Mouse (Mus musculus): Measurements from ENCODE around the gene Papss1.

DNA sequence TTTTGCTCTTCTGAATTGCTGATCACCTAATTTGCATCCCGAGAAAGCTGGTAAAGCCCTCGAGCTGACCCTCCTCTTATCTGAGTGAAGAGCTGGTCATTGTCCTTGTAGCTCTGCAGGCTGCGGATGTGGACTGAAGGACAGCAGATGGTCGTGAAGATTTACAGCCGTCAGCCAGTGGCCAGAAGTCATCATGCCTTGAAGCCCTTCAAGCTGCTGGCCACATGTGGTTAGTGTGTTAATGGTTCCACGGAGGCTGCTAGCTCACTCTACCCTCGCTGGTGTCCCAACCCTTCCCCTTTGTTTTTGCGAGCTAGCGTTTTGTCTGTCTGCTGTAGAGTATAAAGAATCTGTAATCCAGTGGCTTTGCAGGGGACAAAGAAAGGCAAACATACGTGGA lies 73.1 kb downstream of the Papss1 start:
- TF ChIP-seq CTCF (IDR thresholded peaks at IDR 0.05) (no peak), EP300 (IDR thresholded peaks at IDR 0.05) (no peak)

All from lung, postnatal 0 days (tissue).